Mouse (Mus musculus) liver, embryonic 12.5 days (tissue): ENCODE measurements around the gene Zbed6. TPM values are rescaled to one million over a fixed set of nuclear protein-coding genes. Genes with fewer than 3 reads are reported as not detected.
"Not testable (repeated sequence)": the region's sequence is repeated elsewhere in the genome, so short reads cannot be mapped to it uniquely, and the experiment has no call there.

Experiments used
- ATAC-seq: fragments of 200-750 bp; cut with Nextera tagmentation; 2 replicates; pipeline ENCODE4 v1.8.0; 2017; ENCODE audit warnings: moderate number of reproducible peaks, mild to moderate bottlenecking, moderate library complexity
- H3K27ac ChIP-seq: fragments of 300-500 bp; sonication (generic); 2 replicates; pipeline ENCODE4 v1.5.1; 2016; ENCODE audit warnings: mild to moderate bottlenecking
- H3K27me3 ChIP-seq: fragments of 300-500 bp; sonication (generic); replicated peaks from 2 replicates; pipeline ENCODE4 v1.6.1; 2016; ENCODE audit warnings: mild to moderate bottlenecking, moderate library complexity
- H3K36me3 ChIP-seq: fragments of 300-500 bp; sonication (generic); 2 replicates; pipeline ENCODE4 v1.6.1; 2016; ENCODE audit warnings: mild to moderate bottlenecking, moderate library complexity
- H3K4me1 ChIP-seq: fragments of 300-500 bp; sonication (generic); 2 replicates; pipeline ENCODE4 v1.6.1; 2016
- H3K4me2 ChIP-seq: fragments of 300-500 bp; sonication (generic); 2 replicates; pipeline ENCODE4 v1.6.1; 2016; ENCODE audit warnings: mild to moderate bottlenecking, moderate library complexity
- H3K4me3 ChIP-seq: fragments of 300-500 bp; sonication (generic); 2 replicates; pipeline ENCODE4 v1.5.1; 2016; ENCODE audit warnings: mild to moderate bottlenecking, moderate library complexity
- H3K9ac ChIP-seq: fragments of 300-500 bp; sonication (generic); 2 replicates; pipeline ENCODE4 v1.6.1; 2016; ENCODE audit warnings: mild to moderate bottlenecking, moderate library complexity
- H3K9me3 ChIP-seq: fragments of 300-500 bp; sonication (generic); replicated peaks from 2 replicates; pipeline ENCODE4 v1.6.1; 2016; ENCODE audit warnings: mild to moderate bottlenecking, moderate library complexity
- WGBS: fragments of 180-500 bp; shearing (Covaris S2); methylation state at CpG from one replicate; pipeline ENCODE4 v1.1.7; 2016; ENCODE audit not compliant: insufficient replicate concordance; 5-methylcytosine and 5-hydroxymethylcytosine counted together
- polyA plus RNA-seq: library from polyadenylated mRNA; unstranded; fragments of >200 nt; fragmentation: Nextera tagmentation; extraction: Ambion mirVana; gene quantifications from 2 replicates; pipeline ENCODE4 v1.2.1, GENCODE M21; 2016

The Zbed6 gene
- polyA plus RNA-seq, 1 experiment from 2014 or later = not detected

DNA sequence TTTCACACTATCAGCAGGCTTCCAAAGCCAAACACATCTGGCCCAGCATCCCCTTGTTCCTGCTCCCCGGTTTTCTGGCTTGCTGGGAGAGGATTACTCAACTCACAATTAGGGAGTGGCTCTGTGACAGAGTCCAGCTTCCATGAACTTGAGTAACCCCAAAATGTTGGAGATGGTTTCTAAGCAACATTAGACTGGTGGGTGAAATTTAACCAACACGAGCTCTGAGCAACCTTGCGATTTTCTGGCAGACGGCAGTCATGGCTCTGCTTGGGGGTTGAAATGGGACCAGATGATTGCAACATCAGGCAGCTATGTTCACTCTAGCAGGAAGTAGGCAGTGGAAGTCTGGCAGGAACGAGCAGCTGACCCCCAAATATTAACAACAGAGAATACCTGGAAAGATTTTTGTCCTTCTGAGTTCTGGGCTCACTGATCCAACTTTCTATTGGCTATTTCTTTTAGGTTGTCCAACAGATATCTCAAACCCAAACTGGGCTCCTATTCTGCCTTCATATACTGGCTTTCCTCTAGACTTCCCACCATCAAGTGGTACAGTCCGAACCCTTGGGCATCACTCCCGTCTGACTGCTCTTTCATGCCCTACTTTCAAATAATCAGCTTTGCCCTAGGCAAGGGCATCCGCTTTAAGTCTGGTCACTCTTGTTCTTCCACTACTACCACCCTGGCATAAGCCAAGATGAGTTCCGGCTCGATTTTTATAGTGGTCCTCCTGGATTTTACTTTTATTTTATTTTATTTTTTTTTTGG, 25.2 kb upstream of the Zbed6 start:
- 60% methylated on average over 10 of the region's 10 CpGs for WGBS
- H3K4me2 ChIP-seq = no peak overlapping the region
- no peak overlapping the region for H3K4me3 ChIP-seq
- H3K9ac ChIP-seq = no peak overlapping the region
- no peaks in the 10 kb centered on the region for H3K4me1 ChIP-seq
- H3K27ac ChIP-seq = peak overlapping the region; percentile 23; the same call in 1 of the 2 replicates
- no peaks in the 10 kb centered on the region for H3K36me3 ChIP-seq
- 0 out of 2 replicates have a peak, but pooled peaks cover 4% of the 10 kb centered on the region for H3K27me3 ChIP-seq
- peak; percentile 77 for ATAC-seq
- H3K9me3 ChIP-seq = no peaks in the 10 kb centered on the region

DNA sequence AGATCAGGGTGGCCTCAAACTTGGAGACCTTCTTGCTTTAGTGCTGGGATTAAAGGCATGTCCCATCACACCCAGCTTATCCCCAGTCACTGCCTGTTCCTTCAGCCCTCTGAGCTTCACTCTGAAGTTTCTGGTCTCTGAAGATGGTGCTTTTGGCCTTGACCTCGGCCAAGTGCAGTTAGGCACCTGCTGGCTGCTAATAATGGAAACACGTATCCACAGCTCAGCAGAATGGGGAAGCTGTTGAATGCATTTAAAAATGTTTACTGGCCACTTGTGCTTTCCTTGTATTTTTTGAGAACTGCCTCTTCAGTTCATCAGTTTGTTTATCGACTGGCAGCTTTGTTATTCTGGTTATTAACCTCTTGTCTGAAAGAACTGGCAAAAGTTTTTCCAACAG, 11.1 kb upstream of the Zbed6 start:
- Histone ChIP-seq H3K4me3 (no peak overlapping the region), H3K36me3 (no peaks in the 10 kb centered on the region), H3K27ac (no peak overlapping the region), H3K27me3 (no peaks in the 10 kb centered on the region), H3K4me1 (peaks cover 9% of the 10 kb centered on the region; the same call in 1 of the 2 replicates), H3K9ac (no peak overlapping the region), H3K4me2 (no peak overlapping the region), H3K9me3 (no peaks in the 10 kb centered on the region)
- 50% methylated on average over 3 of the region's 3 CpGs for WGBS
- ATAC-seq = no peak

DNA sequence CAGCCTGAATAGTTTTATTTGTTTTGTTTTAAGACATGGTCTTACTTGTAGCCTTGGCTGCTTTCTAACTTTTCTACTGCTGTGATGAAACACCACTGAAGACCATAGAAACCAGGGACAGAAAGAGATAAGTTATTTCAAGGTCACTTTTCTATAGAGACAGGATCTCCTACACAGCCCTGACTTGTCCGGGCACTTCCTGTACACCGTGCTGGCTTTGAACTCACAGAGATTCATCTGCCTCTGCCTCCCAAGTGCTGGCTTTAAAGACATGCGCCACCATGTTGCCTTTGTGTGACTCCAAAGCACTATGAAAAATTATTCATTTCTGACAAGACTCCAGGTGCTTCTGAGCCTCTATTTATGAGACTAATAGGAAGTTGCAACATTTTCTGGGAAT, 10.6 kb upstream of the Zbed6 start:
- H3K9ac ChIP-seq = no peak overlapping the region
- H3K27ac ChIP-seq = no peak overlapping the region
- ATAC-seq = no peak
- no peak overlapping the region for H3K4me3 ChIP-seq
- H3K4me2 ChIP-seq = no peak overlapping the region
- no peaks in the 10 kb centered on the region for H3K36me3 ChIP-seq
- WGBS = 52% methylated on average over 3 of the region's 3 CpGs
- H3K9me3 ChIP-seq = no peaks in the 10 kb centered on the region
- no peaks in the 10 kb centered on the region for H3K27me3 ChIP-seq
- H3K4me1 ChIP-seq = peaks cover 9% of the 10 kb centered on the region; the same call in 1 of the 2 replicates

DNA sequence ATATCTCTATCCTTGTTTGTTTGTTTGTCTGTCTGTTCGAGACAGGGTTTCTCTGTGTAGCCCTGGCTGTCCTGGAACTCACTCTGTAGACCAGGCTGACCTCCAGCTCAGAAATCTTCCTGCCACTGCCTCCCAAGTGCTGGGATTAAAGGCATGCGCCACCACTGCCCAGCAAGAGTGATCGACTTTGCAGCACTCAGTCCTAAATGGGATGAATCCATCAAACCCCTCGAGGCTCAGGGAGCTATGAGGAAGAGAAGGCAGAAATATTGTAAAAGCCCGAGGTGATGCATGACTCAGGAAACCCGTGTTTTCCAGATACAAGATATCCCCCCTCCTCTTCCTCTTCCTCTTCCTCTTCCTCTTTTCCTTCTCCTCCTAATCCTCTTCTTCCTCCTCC, 10.1 kb upstream of the Zbed6 start:
- no peak overlapping the region for H3K4me2 ChIP-seq
- H3K36me3 ChIP-seq = no peaks in the 10 kb centered on the region
- H3K27me3 ChIP-seq = no peaks in the 10 kb centered on the region
- no peaks in the 10 kb centered on the region for H3K9me3 ChIP-seq
- no peak overlapping the region for H3K4me3 ChIP-seq
- 40% methylated on average over 6 of the region's 6 CpGs for WGBS
- no peak overlapping the region for H3K27ac ChIP-seq
- no peak for ATAC-seq
- H3K4me1 ChIP-seq = peaks cover 9% of the 10 kb centered on the region; the same call in 1 of the 2 replicates
- no peak overlapping the region for H3K9ac ChIP-seq

DNA sequence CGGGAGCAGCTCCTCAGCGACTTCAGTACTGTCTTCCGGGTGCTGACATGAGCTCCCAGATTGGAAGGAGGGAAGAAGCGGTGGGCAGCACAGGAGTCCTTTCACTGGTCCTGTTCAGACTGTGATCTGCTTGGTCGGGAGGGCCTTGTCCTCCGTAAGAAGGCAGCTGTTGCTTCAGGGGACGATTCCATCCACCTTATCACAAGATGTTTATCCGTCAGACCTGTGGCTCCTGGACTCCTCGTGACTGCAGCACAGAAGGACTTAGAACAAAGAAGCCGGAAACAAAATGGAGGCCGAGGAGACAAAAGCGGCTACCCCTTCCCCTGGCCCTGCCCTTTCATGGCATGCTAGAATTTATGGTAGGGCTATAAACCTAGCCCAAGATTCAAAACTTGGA, 9.5 kb upstream of the Zbed6 start:
- Histone ChIP-seq H3K9me3 (no peaks in the 10 kb centered on the region), H3K27ac (no peak overlapping the region), H3K9ac (no peak overlapping the region), H3K4me1 (peaks cover 9% of the 10 kb centered on the region; the same call in 1 of the 2 replicates), H3K27me3 (no peaks in the 10 kb centered on the region), H3K4me2 (no peak overlapping the region), H3K4me3 (no peak overlapping the region), H3K36me3 (no peaks in the 10 kb centered on the region)
- WGBS = 65% methylated on average over 12 of the region's 12 CpGs
- ATAC-seq = no peak

DNA sequence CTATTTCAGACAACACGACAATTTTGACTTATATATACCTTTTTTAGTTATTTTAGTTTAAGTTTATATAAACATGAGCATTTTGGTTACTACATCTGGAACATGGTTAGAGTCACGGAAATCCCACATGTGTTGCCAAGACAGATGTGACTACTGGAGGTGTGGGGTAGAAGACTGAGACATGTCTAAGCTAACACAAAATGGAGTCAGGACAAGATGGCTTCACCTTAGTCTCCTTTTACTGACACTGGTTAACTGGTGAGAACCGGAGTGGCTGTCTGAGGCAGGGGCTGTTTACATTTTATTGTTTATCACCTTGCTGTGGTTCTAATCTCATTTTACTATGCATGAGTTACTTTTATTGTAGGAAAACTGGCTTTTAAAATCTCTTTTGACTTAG, 7.9 kb upstream of the Zbed6 start:
- WGBS = 80% methylated on average over 3 of the region's 3 CpGs
- ATAC-seq = no peak
- H3K9ac ChIP-seq = no peak overlapping the region
- H3K27ac ChIP-seq = no peak overlapping the region
- H3K4me1 ChIP-seq = peaks cover 9% of the 10 kb centered on the region; the same call in 1 of the 2 replicates
- no peak overlapping the region for H3K4me3 ChIP-seq
- no peaks in the 10 kb centered on the region for H3K9me3 ChIP-seq
- no peak overlapping the region for H3K4me2 ChIP-seq
- no peaks in the 10 kb centered on the region for H3K27me3 ChIP-seq
- H3K36me3 ChIP-seq = no peaks in the 10 kb centered on the region

DNA sequence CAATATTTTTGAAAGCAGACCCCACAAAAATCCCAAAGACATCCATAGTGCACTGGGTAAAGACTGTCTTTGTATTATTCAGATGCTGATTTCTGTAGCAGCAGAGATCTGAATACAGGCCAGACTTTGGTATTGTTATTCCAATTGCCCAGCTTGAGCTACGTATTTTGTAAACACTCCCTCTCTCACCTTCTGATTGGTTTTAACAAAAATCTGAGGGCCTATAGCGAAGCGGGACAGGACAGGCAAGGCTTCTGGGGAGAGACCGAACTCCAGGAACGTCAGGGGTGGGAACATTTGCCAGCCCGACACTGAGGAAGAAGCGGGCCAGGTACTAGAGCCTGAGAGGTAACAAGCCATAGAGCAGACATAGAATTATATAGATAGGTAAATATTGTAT, 7.0 kb upstream of the Zbed6 start:
- no peak overlapping the region for H3K4me3 ChIP-seq
- H3K27me3 ChIP-seq = no peaks in the 10 kb centered on the region
- 74% methylated on average over 7 of the region's 7 CpGs for WGBS
- no peaks in the 10 kb centered on the region for H3K9me3 ChIP-seq
- no peak overlapping the region for H3K9ac ChIP-seq
- no peaks in the 10 kb centered on the region for H3K36me3 ChIP-seq
- no peak for ATAC-seq
- no peak overlapping the region for H3K27ac ChIP-seq
- peaks cover 9% of the 10 kb centered on the region; the same call in 1 of the 2 replicates for H3K4me1 ChIP-seq
- H3K4me2 ChIP-seq = no peak overlapping the region

DNA sequence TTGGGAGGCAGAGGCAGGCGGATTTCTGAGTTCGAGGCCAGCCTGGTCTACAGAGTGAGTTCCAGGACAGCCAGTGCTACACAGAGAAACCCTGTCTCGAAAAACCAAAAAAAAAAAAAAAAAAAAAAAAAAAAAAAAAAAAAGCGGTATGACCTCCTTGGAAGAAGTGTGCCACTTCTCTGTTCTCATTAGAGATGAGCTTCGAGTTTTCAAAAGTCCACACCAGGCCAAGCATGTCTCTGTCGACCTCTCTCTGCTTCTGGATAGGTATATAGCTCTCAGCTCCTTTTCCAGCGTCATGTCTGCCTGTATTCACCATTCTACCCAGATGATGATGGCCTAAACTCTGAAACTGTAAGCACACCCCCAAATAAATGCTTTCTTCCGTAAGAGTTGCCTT, 5.0 kb upstream of the Zbed6 start:
- ATAC-seq, H3K27ac ChIP-seq, H3K36me3 ChIP-seq, H3K27me3 ChIP-seq, H3K9ac ChIP-seq, H3K4me2 ChIP-seq, H3K4me1 ChIP-seq, H3K4me3 ChIP-seq, H3K9me3 ChIP-seq: not testable (repeated sequence)
- WGBS = 64% methylated on average over 8 of the region's 8 CpGs

DNA sequence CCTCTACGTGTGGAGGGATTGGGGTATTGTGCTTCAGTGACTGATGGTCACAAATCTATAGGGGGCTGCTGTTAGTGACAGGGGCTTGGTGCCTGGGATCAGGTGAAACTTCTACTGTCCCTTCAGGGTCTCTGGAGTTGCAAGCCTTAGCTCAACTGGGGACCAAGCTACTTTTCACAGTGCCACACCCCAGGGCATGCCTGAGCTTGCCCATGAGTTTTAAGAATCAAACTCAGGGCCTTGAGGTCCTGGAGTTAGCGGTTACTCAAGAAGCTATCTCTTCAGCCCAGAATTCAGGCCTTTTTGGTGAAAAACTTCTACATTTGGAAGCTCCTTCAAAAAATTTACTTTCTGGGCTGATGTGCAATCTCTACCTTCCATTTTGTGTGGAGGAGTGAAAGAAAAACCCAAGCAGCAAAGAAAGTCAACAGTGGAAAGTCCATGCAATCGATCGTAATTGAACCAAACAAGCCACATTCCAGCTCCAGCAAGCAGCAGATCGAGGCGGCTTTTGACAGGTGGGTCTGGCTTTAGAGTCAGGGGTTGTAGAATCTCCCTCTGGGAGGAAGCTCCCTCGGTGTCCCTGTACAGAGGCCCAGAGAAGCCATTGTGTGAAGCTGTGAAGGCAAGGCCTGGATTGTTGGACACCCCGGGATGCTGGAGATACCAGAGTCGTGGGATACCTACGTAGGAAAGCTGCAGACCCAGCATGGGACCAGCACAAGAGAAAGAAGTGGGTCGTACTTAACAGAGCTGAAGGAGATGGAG, 3.7 kb upstream of the Zbed6 start:
- Histone ChIP-seq H3K4me2 (no peak overlapping the region), H3K27ac (peak overlapping the region; percentile 50), H3K9me3 (no peaks in the 10 kb centered on the region), H3K4me1 (peaks cover 15% of the 10 kb centered on the region), H3K4me3 (no peak overlapping the region), H3K27me3 (no peaks in the 10 kb centered on the region), H3K36me3 (peaks cover 4% of the 10 kb centered on the region), H3K9ac (no peak overlapping the region)
- WGBS = 64% methylated on average over 11 of the region's 11 CpGs
- ATAC-seq = no peak

DNA sequence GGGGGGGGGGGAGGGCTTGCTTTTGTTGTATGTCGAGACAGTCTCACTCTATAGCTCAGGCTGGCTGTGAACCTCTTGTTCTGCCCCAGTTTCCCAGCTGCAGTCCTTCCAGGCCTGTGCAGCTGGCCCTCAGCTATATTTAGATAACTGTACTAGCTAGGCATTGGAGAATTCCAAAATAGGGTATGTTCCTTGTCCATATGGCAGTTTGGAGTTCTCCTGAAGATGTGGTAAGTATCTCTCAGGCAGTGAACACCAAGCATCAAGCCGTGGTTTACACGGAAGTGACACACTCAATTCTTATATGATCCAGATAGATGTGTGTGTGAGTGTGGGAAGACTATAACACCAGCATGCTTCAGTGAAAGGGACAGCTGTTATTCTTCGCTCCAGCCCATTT, 2.7 kb upstream of the Zbed6 start:
- ATAC-seq = no peak
- H3K36me3 ChIP-seq = peaks cover 13% of the 10 kb centered on the region
- 75% methylated on average over 4 of the region's 4 CpGs for WGBS
- no peak overlapping the region for H3K9ac ChIP-seq
- H3K4me1 ChIP-seq = peaks cover 25% of the 10 kb centered on the region
- no peaks in the 10 kb centered on the region for H3K27me3 ChIP-seq
- H3K27ac ChIP-seq = no peak overlapping the region
- H3K4me2 ChIP-seq = no peak overlapping the region
- H3K9me3 ChIP-seq = no peaks in the 10 kb centered on the region
- no peak overlapping the region for H3K4me3 ChIP-seq

DNA sequence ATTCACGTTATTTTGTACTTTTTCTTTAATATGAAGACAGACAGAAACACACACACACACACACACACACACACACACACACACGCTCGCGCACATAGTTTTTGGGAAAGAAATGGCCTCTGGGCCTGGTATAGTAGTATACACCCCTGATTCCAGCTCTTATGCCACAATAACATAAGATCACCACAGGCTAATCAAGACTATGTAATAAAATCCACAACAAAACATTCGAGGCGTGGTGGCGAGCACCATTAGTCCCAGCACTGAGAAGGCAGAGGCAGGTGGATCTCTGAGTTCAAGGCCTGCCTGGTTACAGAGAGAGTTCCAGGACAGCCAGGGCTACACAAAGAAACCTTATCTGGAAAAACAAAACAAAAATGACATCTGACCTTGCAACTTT, 2.3 kb upstream of the Zbed6 start:
- Histone ChIP-seq H3K9ac (no peak overlapping the region), H3K27me3 (no peaks in the 10 kb centered on the region), H3K27ac (no peak overlapping the region), H3K4me3 (no peak overlapping the region), H3K4me1 (peaks cover 30% of the 10 kb centered on the region), H3K9me3 (no peaks in the 10 kb centered on the region), H3K36me3 (peaks cover 18% of the 10 kb centered on the region), H3K4me2 (no peak overlapping the region)
- 87% methylated on average over 7 of the region's 7 CpGs for WGBS
- ATAC-seq = no peak

DNA sequence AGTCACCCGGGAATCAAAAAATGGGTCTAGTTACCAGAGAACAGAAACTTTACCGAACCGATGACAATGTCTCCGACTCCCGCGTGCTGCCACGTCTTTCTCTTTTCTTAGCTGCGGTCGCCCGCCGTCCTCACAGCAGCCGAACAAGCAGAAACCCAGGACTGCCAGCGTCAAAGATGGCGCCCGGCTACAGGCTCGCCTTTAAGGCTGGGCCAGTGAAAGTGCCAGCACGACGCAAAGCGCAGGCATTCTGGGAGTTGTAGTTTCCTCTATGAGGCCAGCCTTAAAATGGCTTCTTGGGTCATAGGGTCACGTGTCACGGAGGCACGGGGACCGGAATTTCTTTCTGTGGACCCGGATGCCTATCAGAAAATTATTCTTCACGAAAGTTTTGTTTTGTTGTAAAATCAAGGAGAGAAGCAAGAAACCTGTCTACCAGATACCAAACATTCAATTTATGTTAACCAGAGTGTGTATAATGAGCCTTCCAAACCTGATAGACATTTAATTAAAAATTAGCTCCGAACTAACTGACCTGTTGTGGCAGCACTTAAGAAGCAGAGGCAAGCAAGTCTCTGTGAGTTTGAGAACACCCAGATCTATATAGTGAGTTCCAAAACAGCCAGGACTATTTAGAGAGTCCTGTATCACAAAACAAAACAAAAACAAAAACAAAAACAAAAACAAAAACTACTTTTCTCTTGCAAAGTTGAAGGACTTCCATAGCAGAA, 683 bp upstream of the Zbed6 start, which contains the start of gene Gm38394:
Gm38394 (minus strand) TSS at position 116 of the 731 bp plus-strand sequence.
- whole genome bisulfite sequencing = 3% methylated on average over 26 of the region's 26 CpGs
- Histone ChIP-seq H3K27ac (peak within 1 kb of the TSS; percentile 88), H3K36me3 (peaks cover 34% of the 10 kb centered on the region), H3K4me2 (peak within 1 kb of the TSS; percentile 94), H3K9me3 (no peaks in the 10 kb centered on the region), H3K4me1 (peaks cover 44% of the 10 kb centered on the region), H3K4me3 (peak within 1 kb of the TSS; percentile 91), H3K27me3 (no peaks in the 10 kb centered on the region), H3K9ac (peak within 1 kb of the TSS; percentile 93)
- ATAC-seq = peak; percentile 99
